16 mouse cellular contexts compared by ENCODE assay signal in the genomic region with DNA sequence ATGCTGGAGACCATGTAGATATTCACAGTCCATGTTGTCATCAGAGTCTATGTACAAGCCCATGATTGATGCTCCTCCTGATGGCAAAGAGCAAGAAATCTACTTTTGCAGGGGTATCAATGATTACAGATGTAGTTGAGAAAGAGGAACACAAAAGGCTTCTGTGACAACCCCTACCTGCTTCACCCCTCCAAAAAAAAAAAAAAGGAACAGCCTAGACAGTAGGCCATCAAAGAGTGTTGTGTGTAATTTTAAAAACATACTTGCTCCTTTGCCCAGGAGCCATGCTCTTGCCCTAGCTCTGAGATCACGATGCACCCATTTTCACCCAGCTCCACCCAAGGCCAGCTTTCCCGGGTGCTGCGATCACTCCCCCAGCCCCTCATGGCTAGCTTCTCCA.
"Had no signal": no experiment of that assay in that cellular context is flagged by ENCODE, and none has a peak within 500 bp of the region (broad histone marks: within the 10 kb centered on the region; RNA-seq: fewer than 3 reads in every experiment).

No protein-coding gene starts in this region.

- H3K4me1 ChIP-seq: neural tube, embryonic 15.5 days had no signal

- H3K36me3 ChIP-seq: neural tube, embryonic 13.5 days; neural tube, embryonic 15.5 days; stomach, embryonic 15.5 days had no signal

- H3K4me3 ChIP-seq: neural tube, embryonic 13.5 days; neural tube, embryonic 15.5 days; stomach, embryonic 15.5 days had no signal

- H3K9ac ChIP-seq: neural tube, embryonic 13.5 days; neural tube, embryonic 15.5 days; stomach, embryonic 15.5 days had no signal

- H3K27me3 ChIP-seq: neural tube, embryonic 13.5 days; stomach, embryonic 15.5 days had no signal

- H3K9me3 ChIP-seq: neural tube, embryonic 13.5 days; neural tube, embryonic 15.5 days; stomach, embryonic 15.5 days had no signal

- DNase-seq: retina, postnatal 1 day; right cerebral cortex, adult 18-20 months; right cerebral cortex, postnatal 14 days; right cerebral cortex, postnatal 25 days; right cerebral cortex, postnatal 4 days; spleen, adult 18-20 months; thymus, adult 18-20 months; thymus, adult 2 months; thymus, postnatal 14 days; thymus, postnatal 25 days; thymus, postnatal 36 days; thymus, postnatal 4 days had no signal

- H3K27ac ChIP-seq: neural tube, embryonic 13.5 days; neural tube, embryonic 15.5 days; stomach, embryonic 15.5 days; stomach, postnatal 0 days had no signal
